Comparison of ENCODE assay signal across 8 mouse cellular contexts in the genomic region with DNA sequence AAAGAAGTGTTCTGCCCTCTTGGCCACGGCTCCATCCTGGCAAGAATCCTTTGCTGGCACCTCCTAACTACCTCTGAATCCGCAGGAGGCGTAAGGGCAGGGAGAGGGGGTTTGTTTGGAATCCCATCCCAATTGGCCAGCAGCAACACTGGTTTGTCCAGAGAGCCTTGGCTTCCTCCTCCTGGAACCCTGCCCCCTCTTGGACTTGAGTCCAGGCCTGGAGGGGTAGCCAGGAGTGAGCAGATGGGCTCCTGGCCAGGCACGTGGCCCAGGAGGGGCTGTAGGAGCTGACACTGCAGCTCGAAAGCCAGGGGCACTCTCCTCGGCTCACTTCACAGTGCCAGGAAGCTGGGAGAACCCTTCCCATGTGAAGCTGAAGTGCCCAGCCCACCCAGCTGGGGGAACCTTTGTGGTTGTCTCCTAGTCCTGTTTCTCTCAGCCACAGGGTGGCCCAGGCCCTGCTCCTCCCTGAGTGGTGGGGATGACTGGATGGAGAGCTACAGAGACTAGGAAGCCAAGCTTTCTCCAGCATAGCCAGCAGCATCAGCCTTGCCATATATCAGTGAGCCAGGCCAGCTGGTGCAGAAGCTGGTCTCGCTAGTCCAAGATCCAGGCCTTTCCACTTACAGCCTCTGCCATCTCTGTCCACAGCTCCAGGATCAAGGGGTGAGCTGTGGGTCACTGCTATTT.
DNase-seq lines count a peak whose midpoint lies in the region; ATAC-seq lines count a peak whose summit lies in the region.

No protein-coding gene starts in this region.

- no peak overlapping the region for H3K4me2 ChIP-seq in midbrain, embryonic 14.5 days (ENCODE audit: low read length)
- no peak overlapping the region for H3K4me2 ChIP-seq in midbrain, embryonic 11.5 days
- H3K4me2 ChIP-seq in heart, embryonic 16.5 days (ENCODE audit: low read depth, low read length) = no peak overlapping the region

- DNase-seq in midbrain, embryonic 14.5 days = peak; percentile 34
- no peak for DNase-seq in midbrain, embryonic 11.5 days (ENCODE audit: low spot score, missing footprints)
- peak; percentile 53 to 93 for DNase-seq in cerebellum, postnatal 4 days (ENCODE audit: low spot score in 2 of 2)
- DNase-seq in layer of hippocampus, postnatal 36 days = peak; percentile 68 to 79
- DNase-seq in ovary, postnatal 36 days (ENCODE audit: low spot score) = peak; percentile 75
- DNase-seq in embryo, embryonic 9.5 days (ENCODE audit: extremely low spot score) = no peak

- no peak overlapping the region for H3K27ac ChIP-seq in midbrain, embryonic 14.5 days (replicated peaks; ENCODE audit: low read depth, low read length)
- H3K27ac ChIP-seq in midbrain, embryonic 11.5 days (ENCODE audit: low read depth, low read length) = no peak overlapping the region
- H3K27ac ChIP-seq in heart, embryonic 16.5 days (ENCODE audit: low read length) = no peak overlapping the region; the same call in 1 of the 2 replicates

- no peak for ATAC-seq in midbrain, embryonic 14.5 days (ENCODE audit: low FRiP score, low TSS enrichment)
- ATAC-seq in midbrain, embryonic 11.5 days (ENCODE audit: low FRiP score) = no peak
- ATAC-seq in heart, embryonic 16.5 days (replicated peaks; ENCODE audit: extremely low read depth, insufficient read depth, low FRiP score) = 0 out of 2 replicates have a peak, but pooled peaks have one; percentile 23
- ATAC-seq in megakaryocyte, adult 5-6 weeks (ENCODE audit: poor library complexity, severe bottlenecking) = no peak

- no peak overlapping the region for H3K4me3 ChIP-seq in midbrain, embryonic 14.5 days (replicated peaks; ENCODE audit: low read depth, low read length)
- no peak overlapping the region for H3K4me3 ChIP-seq in midbrain, embryonic 11.5 days (ENCODE audit: low read depth, low read length)
- no peak overlapping the region for H3K4me3 ChIP-seq in heart, embryonic 16.5 days (ENCODE audit: low read length)

- WGBS in midbrain, embryonic 14.5 days = 77% methylated on average over 7 of the region's 7 CpGs
- WGBS in midbrain, embryonic 11.5 days = 78% methylated on average over 7 of the region's 7 CpGs
- whole genome bisulfite sequencing in heart, embryonic 16.5 days = 51% methylated on average over 7 of the region's 7 CpGs

- no peak overlapping the region for H3K9ac ChIP-seq in midbrain, embryonic 14.5 days (replicated peaks; ENCODE audit: low read length)
- H3K9ac ChIP-seq in midbrain, embryonic 11.5 days (ENCODE audit: low read length) = no peak overlapping the region
- H3K9ac ChIP-seq in heart, embryonic 16.5 days (ENCODE audit: low read length) = 0 out of 2 replicates have a peak overlapping the region, but pooled peaks have one; percentile 5

- no peaks in the 10 kb centered on the region for H3K36me3 ChIP-seq in midbrain, embryonic 14.5 days (ENCODE audit: control insufficient read depth, insufficient read depth, low read length)
- no peaks in the 10 kb centered on the region for H3K36me3 ChIP-seq in midbrain, embryonic 11.5 days (ENCODE audit: control insufficient read depth, insufficient read depth, low read length)
- no peaks in the 10 kb centered on the region for H3K36me3 ChIP-seq in heart, embryonic 16.5 days (ENCODE audit: control insufficient read depth, insufficient read depth)

- H3K9me3 ChIP-seq in midbrain, embryonic 14.5 days (ENCODE audit: control insufficient read depth, low read length) = no peaks in the 10 kb centered on the region
- no peaks in the 10 kb centered on the region for H3K9me3 ChIP-seq in midbrain, embryonic 11.5 days (ENCODE audit: control insufficient read depth, low read length)
- H3K9me3 ChIP-seq in heart, embryonic 16.5 days (replicated peaks; ENCODE audit: control insufficient read depth, low read length) = no peaks in the 10 kb centered on the region

- no peaks in the 10 kb centered on the region for H3K4me1 ChIP-seq in midbrain, embryonic 14.5 days (ENCODE audit: control insufficient read depth, insufficient read depth, low read length)
- H3K4me1 ChIP-seq in midbrain, embryonic 11.5 days (ENCODE audit: control insufficient read depth, insufficient read depth, low read length) = no peaks in the 10 kb centered on the region
- peaks cover 7% of the 10 kb centered on the region; the same call in 1 of the 2 replicates for H3K4me1 ChIP-seq in heart, embryonic 16.5 days (ENCODE audit: control insufficient read depth, insufficient read depth, low read length)

- H3K27me3 ChIP-seq in midbrain, embryonic 14.5 days (ENCODE audit: control insufficient read depth, insufficient read depth, low read length) = no peaks in the 10 kb centered on the region
- no peaks in the 10 kb centered on the region for H3K27me3 ChIP-seq in midbrain, embryonic 11.5 days (ENCODE audit: control insufficient read depth, insufficient read depth, low read length)
- H3K27me3 ChIP-seq in heart, embryonic 16.5 days (ENCODE audit: control insufficient read depth, insufficient read depth, low read length) = no peaks in the 10 kb centered on the region

Comparison
In these comparisons a context has a peak if more than half of its experiments do, and no peak if none do; other contexts are left out.
1. DNase-seq: peak in midbrain, embryonic 14.5 days (single experiment), cerebellum, postnatal 4 days (2 of 2), layer of hippocampus, postnatal 36 days (2 of 2) and ovary, postnatal 36 days (single experiment); none in midbrain, embryonic 11.5 days (single experiment) and embryo, embryonic 9.5 days (single experiment).